Mouse (Mus musculus) c-Kit-positive CD71-negative TER-119-negative erythroid progenitor cells, embryonic 14.5 days (primary cell): ENCODE measurements around the gene Cntn4.

Experiments
- DNase-seq: peaks from one replicate; pipeline ENCODE4 v3.0.0-alpha.2; 2013; ENCODE audit warnings: low read depth

Gene Cntn4

GRCm38 (mm10) chr6:106465766-106466165 is 788.3 kb downstream of the Cntn4 start:
- no peak for DNase-seq

GRCm38 (mm10) chr6:106466267-106467029 is 789.0 kb downstream of the Cntn4 start:
- DNase-seq = no peak

DNA sequence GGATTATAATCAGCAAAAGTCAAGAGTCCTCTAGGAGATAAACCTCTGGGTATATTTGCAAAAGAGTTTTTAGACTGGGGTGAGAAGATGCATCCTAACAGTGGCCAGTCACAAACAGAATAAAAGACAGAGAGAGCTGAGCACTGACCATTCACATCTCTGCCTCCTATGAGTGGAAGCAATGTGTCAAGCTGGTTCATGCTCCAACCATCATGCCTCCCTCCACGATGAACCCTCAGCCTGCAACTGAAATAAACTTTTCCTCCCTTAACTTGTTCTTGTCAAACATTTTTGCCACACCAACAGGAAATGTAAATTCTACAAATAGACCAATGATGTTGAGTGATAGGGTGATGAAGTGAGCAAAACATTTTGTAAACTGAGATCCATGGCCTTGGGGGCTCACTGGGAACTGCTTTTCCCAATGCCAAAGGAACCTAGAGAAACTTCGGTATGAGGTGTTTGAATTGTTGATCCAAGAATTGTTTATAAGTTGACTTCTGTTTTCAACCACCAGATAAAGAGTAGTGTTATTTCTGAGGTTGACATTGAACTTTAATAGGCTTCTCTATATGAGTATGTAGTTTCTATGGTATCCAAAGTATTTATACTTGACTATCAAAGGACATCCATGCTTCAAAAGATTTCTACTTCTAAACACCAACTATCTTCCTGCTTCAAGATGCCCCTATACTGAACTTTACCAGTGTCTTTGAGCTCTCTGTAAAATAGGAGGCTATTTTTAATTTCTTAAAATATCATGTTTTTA is 794.6 kb downstream of the Cntn4 start:
- no peak for DNase-seq

- no peak for DNase-seq
These were observed 796.4 kb downstream of the Cntn4 start for GRCm38 (mm10) chr6:106473871-106474270.

DNA sequence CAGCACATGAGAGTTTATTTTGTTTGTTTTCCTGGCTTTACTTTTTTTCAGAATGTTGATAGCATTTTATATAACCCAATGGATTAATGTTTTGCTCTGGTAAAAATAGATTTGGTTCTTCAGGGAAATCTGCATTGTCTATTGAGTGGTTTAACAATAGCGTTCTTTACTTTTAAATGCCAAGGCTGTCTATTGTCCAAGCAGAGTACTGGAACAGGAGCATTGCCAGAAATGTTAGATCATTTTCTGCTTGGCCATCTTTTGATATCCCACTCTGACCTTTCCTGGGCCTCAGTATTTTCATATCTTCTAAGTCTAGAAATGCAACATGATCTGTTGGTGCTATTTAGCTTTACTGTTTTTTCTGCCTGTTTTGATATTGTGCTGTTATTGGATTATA is 804.1 kb downstream of the Cntn4 start:
- DNase-seq = no peak

- no peak for DNase-seq
These were observed 818.8 kb downstream of the Cntn4 start for GRCm38 (mm10) chr6:106496303-106496702.

DNA sequence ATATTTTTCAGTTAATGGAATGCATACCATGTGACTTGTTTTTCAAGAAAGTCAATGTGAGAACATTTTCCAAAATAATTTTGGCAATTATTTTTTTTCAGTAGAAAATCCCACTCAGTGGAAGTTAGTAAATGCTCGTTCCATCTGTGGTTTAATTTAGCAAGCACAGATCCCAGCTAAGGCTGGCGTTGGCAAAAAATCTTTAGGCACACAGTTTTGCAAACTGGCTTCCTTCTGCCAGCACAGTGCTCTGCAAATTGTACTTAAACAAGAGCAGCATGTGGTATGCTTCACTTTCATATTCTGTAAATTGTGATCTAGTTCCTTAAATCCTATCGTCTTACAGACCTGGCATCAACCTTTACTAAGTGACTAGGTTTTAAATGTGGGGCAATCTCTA is 821.7 kb downstream of the Cntn4 start:
- no peak for DNase-seq

DNA sequence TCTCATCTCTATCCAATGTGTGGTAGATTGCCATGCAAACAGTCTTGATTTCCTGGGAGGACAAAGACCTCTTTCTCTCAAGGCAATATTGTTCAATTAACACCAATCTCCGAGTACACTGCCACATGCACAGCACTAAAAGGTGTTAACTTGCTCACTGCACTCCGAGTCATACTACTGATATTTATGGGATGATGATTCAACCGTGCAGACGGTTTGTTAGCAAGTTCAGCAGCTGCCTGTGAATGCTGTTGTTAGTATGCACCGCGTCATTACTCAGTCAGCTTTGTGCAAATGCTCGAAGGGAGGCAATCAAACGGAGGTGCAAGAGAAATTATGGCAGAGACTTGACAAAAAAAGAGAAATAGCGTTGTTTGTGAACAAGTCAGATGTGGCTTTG is 826.5 kb downstream of the Cntn4 start:
- DNase-seq = no peak

DNA sequence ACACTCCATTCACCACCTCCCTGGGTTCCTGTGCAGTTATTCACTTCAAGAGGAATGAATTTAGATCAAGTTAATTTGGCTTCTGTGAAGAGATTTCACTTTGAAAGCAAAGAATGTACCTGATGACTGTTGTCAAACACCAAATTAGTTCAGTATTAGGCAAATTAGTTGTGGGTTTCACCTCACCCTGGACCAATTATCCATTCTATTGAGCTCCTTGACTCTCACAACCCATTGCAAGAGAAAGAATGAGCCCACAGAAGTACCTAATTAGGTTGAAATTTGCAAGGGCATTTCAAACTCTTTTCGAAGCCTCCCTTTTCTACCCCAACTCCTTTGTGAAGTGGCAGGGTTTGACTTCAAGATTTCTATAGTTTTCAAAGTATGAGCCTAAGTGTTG is 842.9 kb downstream of the Cntn4 start:
- DNase-seq = no peak

DNA sequence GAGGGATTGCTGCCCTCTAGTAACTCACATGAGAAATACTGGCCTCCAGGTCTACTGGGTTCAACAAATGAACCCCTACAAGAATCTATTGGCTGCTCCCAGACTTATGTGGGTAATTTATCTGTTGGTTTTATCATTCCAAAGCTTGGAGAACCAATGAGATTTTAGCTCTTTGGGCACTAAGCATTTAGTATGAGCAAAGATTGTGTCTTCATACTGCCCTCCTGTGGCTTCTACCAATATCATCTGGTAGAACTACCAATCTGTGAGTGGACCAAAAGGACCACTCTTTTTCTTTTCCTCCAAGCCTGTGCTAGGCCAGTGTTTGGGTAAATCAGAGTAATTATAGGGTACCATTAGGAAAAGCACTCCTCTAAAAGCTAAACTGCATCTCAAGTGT is 866.0 kb downstream of the Cntn4 start:
- DNase-seq = no peak

DNA sequence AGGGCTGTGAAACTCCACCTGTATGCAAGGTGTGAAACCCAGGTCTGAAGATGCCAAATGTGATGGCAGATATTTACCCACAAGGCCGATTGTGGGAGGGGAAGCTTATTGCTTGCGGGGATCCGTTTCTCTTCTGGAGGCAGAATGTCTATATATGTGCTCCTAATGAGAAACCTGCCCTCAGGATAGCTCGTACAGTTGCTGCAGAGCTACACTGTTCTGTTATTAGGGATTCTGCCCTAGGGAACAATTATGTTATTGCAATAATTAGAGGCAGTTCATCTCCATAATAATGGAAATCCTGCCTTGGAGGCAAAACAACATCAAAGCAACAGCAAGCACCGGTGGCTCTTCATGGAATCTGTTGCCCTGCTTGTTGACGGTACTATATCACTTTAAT is 884.2 kb downstream of the Cntn4 start:
- DNase-seq = no peak

DNA sequence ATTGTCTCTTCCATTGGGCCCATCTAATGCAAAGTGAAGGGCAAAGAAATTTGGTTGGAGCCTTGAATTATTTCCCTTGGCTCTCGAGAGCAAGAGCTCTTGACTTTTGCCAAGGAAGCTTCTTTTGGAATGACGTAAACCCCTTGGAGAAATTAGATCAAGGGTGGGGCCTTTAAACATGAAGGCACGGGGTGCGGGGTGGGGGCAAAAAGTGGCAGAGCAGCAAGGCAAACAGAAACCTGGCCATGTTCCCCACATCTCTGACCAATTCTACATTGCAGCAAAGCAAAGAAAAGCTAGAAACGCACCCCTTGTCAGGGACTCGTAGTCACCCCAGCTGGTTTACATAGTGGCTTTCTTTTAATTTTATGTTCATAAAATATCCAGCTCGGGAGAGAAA is 887.9 kb downstream of the Cntn4 start:
- DNase-seq = no peak

DNA sequence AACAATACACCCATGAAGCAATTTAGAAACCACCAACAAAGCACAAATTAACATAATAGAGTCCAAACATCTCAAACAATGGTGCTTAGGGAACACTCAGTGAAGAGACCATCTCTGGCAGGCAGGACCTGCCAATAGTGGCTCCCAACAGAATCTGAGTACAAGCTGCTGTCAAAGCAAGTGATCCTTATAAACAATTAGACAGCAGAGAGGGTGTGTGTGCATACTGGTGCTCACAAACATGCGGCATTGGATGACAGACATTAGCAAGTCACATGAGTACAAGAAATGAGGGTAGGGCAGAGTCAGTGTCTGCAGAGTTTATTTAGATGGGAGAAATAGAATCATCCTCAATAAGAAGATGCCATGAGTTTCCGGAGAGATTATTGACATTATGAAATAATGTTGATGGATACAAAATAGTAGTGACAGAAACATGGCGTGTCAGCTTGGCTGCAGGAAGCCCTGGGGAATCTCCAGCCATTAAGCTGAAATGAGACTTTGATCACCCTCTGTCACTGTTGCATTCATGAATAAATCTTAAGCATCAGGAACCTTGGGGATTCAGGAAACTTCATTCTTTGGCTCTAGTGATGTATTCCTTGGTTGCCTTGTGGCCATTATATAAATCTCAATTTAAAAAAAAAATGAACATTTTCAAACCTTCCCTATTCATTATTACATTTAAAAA is 888.5 kb downstream of the Cntn4 start:
- no peak for DNase-seq

DNA sequence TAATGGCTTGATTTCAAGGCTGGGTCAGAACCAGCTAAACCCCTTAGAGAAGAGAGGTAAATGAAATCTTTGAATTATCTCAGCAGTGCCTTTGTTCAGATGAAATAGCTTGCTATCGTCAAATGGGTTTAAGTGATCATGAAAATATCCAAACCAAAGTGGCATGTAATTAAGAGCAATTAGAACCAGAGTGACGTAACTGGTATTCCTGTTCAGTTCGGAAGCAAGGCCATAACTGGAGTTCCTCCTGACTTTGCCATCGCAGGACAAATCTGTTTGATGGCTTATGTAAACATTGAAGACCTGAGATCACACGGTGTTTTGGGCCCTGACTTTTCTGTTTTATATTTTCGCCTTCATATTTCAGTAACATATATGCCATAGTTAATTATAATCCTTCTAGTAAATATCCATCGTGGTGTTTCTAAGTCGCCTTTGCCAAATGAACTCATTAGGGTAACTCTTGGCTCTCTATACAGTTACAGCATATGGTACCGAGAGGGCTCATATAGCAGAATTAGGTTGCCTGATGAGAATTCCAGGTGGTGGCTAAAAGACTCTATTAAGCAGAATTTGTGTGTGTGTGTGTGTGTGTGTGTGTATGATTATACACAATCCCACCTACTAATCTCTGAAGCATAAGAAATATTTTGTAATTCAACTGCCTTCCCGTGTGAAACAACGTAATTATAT is 889.6 kb downstream of the Cntn4 start:
- no peak for DNase-seq

GRCm38 (mm10) chr6:106580124-106580523 is 902.7 kb downstream of the Cntn4 start:
- no peak for DNase-seq

- DNase-seq = no peak
These were observed 916.3 kb downstream of the Cntn4 start for GRCm38 (mm10) chr6:106593756-106594155.

DNA sequence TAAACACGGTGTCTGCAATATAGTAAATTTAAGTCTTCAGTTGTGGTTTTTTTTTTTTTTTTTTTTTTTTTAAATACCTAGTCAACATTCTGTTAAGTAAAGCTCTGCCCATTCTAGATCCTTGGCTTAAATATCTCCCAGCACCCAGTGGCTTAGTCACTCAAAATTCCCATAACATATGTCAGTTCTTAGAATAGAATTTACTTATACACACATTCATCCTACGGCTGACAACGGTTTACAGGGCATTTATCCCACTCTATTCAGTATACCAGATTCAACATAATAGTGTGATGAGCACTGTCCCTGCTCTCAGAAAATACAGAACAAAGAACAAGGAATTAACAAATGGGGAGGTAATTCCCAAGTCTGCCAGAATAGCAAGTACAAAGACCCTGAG is 939.6 kb downstream of the Cntn4 start:
- DNase-seq = no peak

GRCm38 (mm10) chr6:106621188-106621749 is 943.8 kb downstream of the Cntn4 start:
- no peak for DNase-seq

- DNase-seq = no peak
These were observed 965.6 kb downstream of the Cntn4 start for GRCm38 (mm10) chr6:106643026-106643425.

- no peak for DNase-seq
These were observed 968.2 kb downstream of the Cntn4 start for GRCm38 (mm10) chr6:106645496-106646211.

- no peak for DNase-seq
These were observed 969.5 kb downstream of the Cntn4 start for GRCm38 (mm10) chr6:106646945-106647344.
